Mouse (Mus musculus) MEL (cell line): ENCODE measurements around the gene Samsn1. TPM values are rescaled to one million over a fixed set of nuclear protein-coding genes. Genes with fewer than 3 reads are reported as not detected.

Experiments used
- DNase-seq: peaks from one replicate; pipeline ENCODE4 v3.0.0; 2011; ENCODE audit warnings: low read depth, low spot score
- H3K27ac ChIP-seq: 2 replicates; pipeline ENCODE4 v1.5.1; 2012; ENCODE audit warnings: low read depth, mild to moderate bottlenecking, control low read depth, low read length, moderate library complexity; ENCODE audit not compliant: control insufficient read depth
- H3K27me3 ChIP-seq, 2 experiments: fragments of 150-350 bp in 1 of 2; sonication (generic) in 1 of 2; 2 replicates each; pipeline ENCODE4 v1.6.1; 2012; ENCODE audit warnings: low read length in 2 of 2, mild to moderate bottlenecking in 2 of 2, improper control_type of control experiment in 1 of 2, moderate library complexity in 1 of 2; ENCODE audit not compliant: insufficient read depth in 2 of 2, control insufficient read depth in 1 of 2
- H3K36me3 ChIP-seq, 2 experiments: 2 replicates each; pipeline ENCODE4 v1.6.1; 2012 to 2014; ENCODE audit warnings: low read length in 2 of 2, improper control_type of control experiment in 1 of 2, inconsistent platforms in 1 of 2, mild to moderate bottlenecking in 1 of 2; ENCODE audit not compliant: insufficient read depth in 2 of 2, control insufficient read depth in 1 of 2
- H3K4me1 ChIP-seq, 2 experiments: fragments of 150-350 bp in 1 of 2; sonication (generic) in 1 of 2; 2 replicates each; pipeline ENCODE4 v1.6.1; 2012; ENCODE audit warnings: low read length in 2 of 2, improper control_type of control experiment in 1 of 2, mild to moderate bottlenecking in 1 of 2; ENCODE audit not compliant: insufficient read depth in 2 of 2, control insufficient read depth in 1 of 2
- H3K4me3 ChIP-seq, 2 experiments: fragments of 150-350 bp in 1 of 2; sonication (generic) in 1 of 2; 2 replicates each; pipeline ENCODE4 v1.5.1; 2012; ENCODE audit warnings: low read depth in 2 of 2, low read length in 2 of 2, mild to moderate bottlenecking in 2 of 2, moderate library complexity in 2 of 2, control low read depth in 1 of 2, improper control_type of control experiment in 1 of 2; ENCODE audit not compliant: control insufficient read depth in 1 of 2, insufficient read depth in 1 of 2
- H3K79me2 ChIP-seq: 2 replicates; pipeline ENCODE4 v1.6.1; 2012; ENCODE audit warnings: mild to moderate bottlenecking, low read length, moderate library complexity; ENCODE audit not compliant: control insufficient read depth, poor library complexity, insufficient read depth
- H3K9ac ChIP-seq: 2 replicates; pipeline ENCODE4 v1.6.1; 2012; ENCODE audit warnings: low read depth, mild to moderate bottlenecking, control low read depth, low read length, moderate library complexity; ENCODE audit not compliant: control insufficient read depth, poor library complexity, severe bottlenecking
- H3K9me3 ChIP-seq: fragments of 150-350 bp; sonication (generic); replicated peaks from 2 replicates; pipeline ENCODE4 v1.6.1; 2012; ENCODE audit warnings: mild to moderate bottlenecking, low read length, improper control_type of control experiment, moderate library complexity; ENCODE audit not compliant: insufficient read depth
- BHLHE40 ChIP-seq: IDR thresholded peaks from 2 replicates; pipeline ENCODE4 v1.6.1; 2012; ENCODE audit warnings: low read depth, mild to moderate bottlenecking, inconsistent platforms, low read length, improper control_type of control experiment, borderline replicate concordance
- CHD1 ChIP-seq: IDR thresholded peaks from 2 replicates; pipeline ENCODE4 v1.6.1; 2012; ENCODE audit warnings: low read depth, mild to moderate bottlenecking, inconsistent platforms, low read length, improper control_type of control experiment
- CHD2 ChIP-seq: IDR thresholded peaks from 2 replicates; pipeline ENCODE4 v1.6.1; 2011; ENCODE audit warnings: low read length, improper control_type of control experiment
- CTCF ChIP-seq, 3 experiments: IDR thresholded peaks in 2 of 3; conservative IDR thresholded peaks in 1 of 3; 2 replicates each; pipeline ENCODE4 v1.5.1; 2011 to 2012; ENCODE audit warnings: low read length in 3 of 3, low read depth in 2 of 3, mild to moderate bottlenecking in 2 of 3, improper control_type of control experiment in 1 of 3, inconsistent platforms in 1 of 3, mixed read lengths in 1 of 3, moderate library complexity in 1 of 3; ENCODE audit not compliant: control insufficient read depth in 1 of 3, insufficient read depth in 1 of 3, poor library complexity in 1 of 3, severe bottlenecking in 1 of 3
- E2F4 ChIP-seq: IDR thresholded peaks from 2 replicates; pipeline ENCODE4 v1.6.1; 2011; ENCODE audit warnings: low read depth, low read length, improper control_type of control experiment, borderline replicate concordance
- ELF1 ChIP-seq: IDR thresholded peaks from 2 replicates; pipeline ENCODE4 v1.6.1; 2014; ENCODE audit warnings: low read depth, mild to moderate bottlenecking, inconsistent platforms, low read length, improper control_type of control experiment, moderate library complexity
- EP300 ChIP-seq, 2 experiments: IDR thresholded peaks; 2 replicates each; pipeline ENCODE4 v1.6.1; 2011; ENCODE audit warnings: improper control_type of control experiment in 2 of 2, low read length in 2 of 2, low read depth in 1 of 2, mild to moderate bottlenecking in 1 of 2
- GABPA ChIP-seq: IDR thresholded peaks from 2 replicates; pipeline ENCODE4 v1.6.1; 2012; ENCODE audit warnings: low read depth, mild to moderate bottlenecking, inconsistent platforms, low read length, improper control_type of control experiment, moderate library complexity
- HCFC1 ChIP-seq: IDR thresholded peaks from 2 replicates; pipeline ENCODE4 v1.6.1; 2012; ENCODE audit warnings: low read depth, mild to moderate bottlenecking, inconsistent platforms, low read length, improper control_type of control experiment, moderate library complexity
- KAT2A ChIP-seq: conservative IDR thresholded peaks from 2 replicates; pipeline ENCODE4 v1.6.1; 2012; ENCODE audit warnings: low read depth, low read length, improper control_type of control experiment, inconsistent platforms
- MAFK ChIP-seq: IDR thresholded peaks from 2 replicates; pipeline ENCODE4 v1.6.1; 2011; ENCODE audit warnings: low read depth, mild to moderate bottlenecking, low read length, improper control_type of control experiment, borderline replicate concordance
- MAX ChIP-seq: IDR thresholded peaks from 2 replicates; pipeline ENCODE4 v1.6.1; 2011; ENCODE audit warnings: low read length, improper control_type of control experiment
- MAZ ChIP-seq: IDR thresholded peaks from 2 replicates; pipeline ENCODE4 v1.6.1; 2012; ENCODE audit warnings: low read depth, mild to moderate bottlenecking, inconsistent platforms, low read length, improper control_type of control experiment
- MXI1 ChIP-seq: IDR thresholded peaks from 2 replicates; pipeline ENCODE4 v1.6.1; 2011; ENCODE audit warnings: mild to moderate bottlenecking, low read depth, low read length, improper control_type of control experiment
- MYC ChIP-seq: IDR thresholded peaks from 2 replicates; pipeline ENCODE4 v1.6.1; 2011; ENCODE audit warnings: low read depth, mild to moderate bottlenecking, low read length, improper control_type of control experiment, moderate library complexity
- NELFE ChIP-seq: IDR thresholded peaks from 2 replicates; pipeline ENCODE4 v1.6.1; 2011; ENCODE audit warnings: low read depth, low read length, improper control_type of control experiment
- POLR2AphosphoS2 ChIP-seq: IDR thresholded peaks from 2 replicates; pipeline ENCODE4 v1.6.1; 2011; ENCODE audit warnings: low read length, improper control_type of control experiment
- POLR2AphosphoS5 ChIP-seq: IDR thresholded peaks from 2 replicates; pipeline ENCODE4 v1.6.1; 2012; ENCODE audit warnings: low read depth, borderline replicate concordance, mild to moderate bottlenecking, inconsistent platforms, low read length, moderate library complexity, mixed read lengths
- RCOR1 ChIP-seq: IDR thresholded peaks from 2 replicates; pipeline ENCODE4 v1.6.1; 2012; ENCODE audit warnings: low read depth, mild to moderate bottlenecking, inconsistent platforms, low read length, improper control_type of control experiment
- SIN3A ChIP-seq: IDR thresholded peaks from 2 replicates; pipeline ENCODE4 v1.6.1; 2012; ENCODE audit warnings: low read length, improper control_type of control experiment, inconsistent platforms
- SMC3 ChIP-seq: IDR thresholded peaks from 2 replicates; pipeline ENCODE4 v1.6.1; 2011; ENCODE audit warnings: low read depth, low read length, improper control_type of control experiment
- TAL1 ChIP-seq: IDR thresholded peaks from 2 replicates; pipeline ENCODE4 v1.6.1; 2012; ENCODE audit warnings: mild to moderate bottlenecking, inconsistent platforms, low read length, moderate library complexity, mixed read lengths
- TBP ChIP-seq: IDR thresholded peaks from 2 replicates; pipeline ENCODE4 v1.8.0; 2011; ENCODE audit warnings: low read depth, low read length, improper control_type of control experiment
- UBTF ChIP-seq: IDR thresholded peaks from 2 replicates; pipeline ENCODE4 v1.6.1; 2012; ENCODE audit warnings: low read depth, mild to moderate bottlenecking, inconsistent platforms, low read length, improper control_type of control experiment, moderate library complexity, borderline replicate concordance; ENCODE audit not compliant: insufficient read depth
- ZC3H11A ChIP-seq: IDR thresholded peaks from 2 replicates; pipeline ENCODE4 v1.6.1; 2012; ENCODE audit warnings: low read depth, mild to moderate bottlenecking, inconsistent platforms, low read length, improper control_type of control experiment
- polyA plus RNA-seq, 2 experiments: library from polyadenylated mRNA; stranded (reverse) in 1 of 2; unstranded in 1 of 2; fragments of >175 nt in 1 of 2; fragments of >200 nt in 1 of 2; gene quantifications; 2 replicates each; pipeline versions ENCODE4 v1.2.1 to v1.2.4; 2012; ENCODE audit warnings: low replicate concordance in 2 of 2, low read depth in 1 of 2; ENCODE audit not compliant: insufficient read length in 2 of 2, insufficient read depth in 1 of 2, missing spikeins in 1 of 2
- total RNA-seq: library from RNA; depleted of rRNA; stranded (reverse); fragments of 300-350 nt; gene quantifications from 2 replicates; pipeline ENCODE4 v1.2.3, GENCODE M21; 2012

Gene Samsn1
- total and polyA plus RNA-seq, 3 experiments: 55.2 to 205 (median 63.0) TPM

- TF ChIP-seq UBTF (no peak), SIN3A (no peak), MAZ (no peak), RCOR1 (no peak), TBP (no peak), CHD2 (no peak), ZC3H11A (no peak)
- Histone ChIP-seq H3K27me3 (no peaks in the 10 kb centered on the region), H3K27ac (no peak overlapping the region), H3K4me3 (no peak overlapping the region), H3K79me2 (no peaks in the 10 kb centered on the region), H3K4me1 (peaks cover 4% of the 10 kb centered on the region in 2 experiments; a peak in 3 of 4 replicates), H3K36me3 (peaks cover 0 to 7% of the 10 kb centered on the region in 2 experiments; a peak in 2 of 4 replicates), H3K9ac (no peak overlapping the region), H3K9me3 (no peaks in the 10 kb centered on the region)
- DNase-seq: no peak
These were observed 179.1 kb downstream of the Samsn1 start for GRCm38 (mm10) chr16:75843031-75843430.

- Histone ChIP-seq H3K4me3 (no peak overlapping the region), H3K79me2 (no peaks in the 10 kb centered on the region), H3K36me3 (peaks cover 0 to 11% of the 10 kb centered on the region in 2 experiments; a peak in 2 of 4 replicates), H3K9me3 (no peaks in the 10 kb centered on the region), H3K27ac (no peak overlapping the region), H3K27me3 (no peaks in the 10 kb centered on the region), H3K9ac (no peak overlapping the region), H3K4me1 (peaks cover 4 to 7% of the 10 kb centered on the region in 2 experiments; a peak in 3 of 4 replicates)
- TF ChIP-seq MAZ: no peak
- no peak for TF ChIP-seq ELF1
- no peak for TF ChIP-seq TBP
- TF ChIP-seq HCFC1: no peak
- TF ChIP-seq SMC3: no peak
- no peak for TF ChIP-seq POLR2AphosphoS2
- no peak for DNase-seq
These were observed 179.5 kb downstream of the Samsn1 start for GRCm38 (mm10) chr16:75842569-75842968.

GRCm38 (mm10) chr16:75837728-75838451, 184.2 kb downstream of the Samsn1 start:
- Histone ChIP-seq H3K9ac (no peak overlapping the region), H3K27me3 (no peaks in the 10 kb centered on the region)
- TF ChIP-seq GABPA: no peak
- no peak for TF ChIP-seq CTCF (IDR thresholded peaks at IDR 0.05 in 2 of 3, conservative IDR thresholded peaks at IDR 0.05 in 1 of 3; ENCODE audit: control insufficient read depth in 1 of 3, insufficient read depth in 1 of 3, low read depth in 2 of 3, low read length in 3 of 3, poor library complexity in 1 of 3, severe bottlenecking in 1 of 3)
- TF ChIP-seq TBP: no peak
- no peak for TF ChIP-seq CHD1
- no peak for TF ChIP-seq MXI1
- peak; percentile 50 to 63; a peak in 3 of 4 replicates for TF ChIP-seq EP300 (IDR thresholded peaks at IDR 0.05; ENCODE audit: low read depth in 1 of 2, low read length in 2 of 2)
- no peak for TF ChIP-seq MAFK
- TF ChIP-seq TAL1: peak; percentile 16; the same call in 1 of the 2 replicates
- no peak for TF ChIP-seq MAZ
- no peak for TF ChIP-seq MYC
- TF ChIP-seq BHLHE40: no peak
- no peak for TF ChIP-seq KAT2A
- TF ChIP-seq POLR2AphosphoS5: no peak
- no peak for TF ChIP-seq POLR2AphosphoS2
- no peak for TF ChIP-seq SMC3
- TF ChIP-seq ELF1: no peak
- TF ChIP-seq NELFE: no peak
- no peak for TF ChIP-seq UBTF
- TF ChIP-seq MAX: no peak
- TF ChIP-seq E2F4: no peak

More at GRCm38 (mm10) chr16:75837728-75838451, 184.2 kb downstream of the Samsn1 start:
- H3K27ac ChIP-seq: peak overlapping the region; percentile 26
- no peaks in the 10 kb centered on the region for H3K9me3 ChIP-seq
- no peak overlapping the region for H3K4me3 ChIP-seq
- H3K4me1 ChIP-seq: peaks cover 4 to 7% of the 10 kb centered on the region in 2 experiments; a peak in 3 of 4 replicates
- peaks cover 0 to 11% of the 10 kb centered on the region in 2 experiments; a peak in 2 of 4 replicates for H3K36me3 ChIP-seq
- peak; percentile 51 for DNase-seq
- H3K79me2 ChIP-seq: no peaks in the 10 kb centered on the region
